Mouse (Mus musculus): Measurements from ENCODE around the gene Rbms3.

DNA sequence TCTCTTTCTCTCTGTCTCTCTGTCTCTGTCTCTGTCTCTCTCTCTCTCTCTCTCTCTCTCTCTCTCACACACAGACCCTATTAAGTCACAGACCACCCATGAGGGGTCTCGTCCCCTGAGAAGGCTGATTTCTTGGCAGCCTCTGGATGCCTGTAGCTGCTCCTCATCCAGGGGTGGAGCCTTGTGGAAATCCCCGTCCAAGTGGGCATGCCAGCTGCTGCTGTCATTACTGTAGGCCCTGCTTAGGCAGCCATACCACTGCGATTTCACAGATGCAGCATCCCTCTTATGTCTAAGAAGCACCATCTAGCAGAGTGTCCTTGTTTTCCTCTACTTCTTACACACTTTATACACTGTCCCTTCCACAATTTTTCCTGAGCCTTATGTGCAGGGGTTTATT is 216.5 kb downstream of the Rbms3 start:
- TF ChIP-seq CTCF (IDR thresholded peaks at IDR 0.05; ENCODE audit: borderline replicate concordance, extremely low read depth, insufficient read depth, insufficient read length) (no peak), POLR2A (IDR thresholded peaks at IDR 0.05; ENCODE audit: borderline replicate concordance, extremely low read depth, insufficient read depth, insufficient read length, poor library complexity, severe bottlenecking) (no peak)

All from brain, embryonic 14.5 days (tissue).